Mouse (Mus musculus) kidney, postnatal 10 days (tissue): ENCODE data around the gene Rxrg.

Experiments
- DNase-seq: peaks from one replicate; pipeline ENCODE4 v3.0.0; 2021; ENCODE audit warnings: mixed read lengths

Rxrg gene

GRCm38 (mm10) chr1:167648670-167649069 lies 50.5 kb downstream of the Rxrg start:
- DNase-seq, result no peak

GRCm38 (mm10) chr1:167649122-167649633 lies 51.0 kb downstream of the Rxrg start:
- DNase-seq, result peak; percentile 17

GRCm38 (mm10) chr1:167652336-167652735 lies 54.2 kb downstream of the Rxrg start:
- DNase-seq, result no peak

GRCm38 (mm10) chr1:167659065-167659464 lies 60.9 kb downstream of the Rxrg start:
- DNase-seq, result no peak

DNA sequence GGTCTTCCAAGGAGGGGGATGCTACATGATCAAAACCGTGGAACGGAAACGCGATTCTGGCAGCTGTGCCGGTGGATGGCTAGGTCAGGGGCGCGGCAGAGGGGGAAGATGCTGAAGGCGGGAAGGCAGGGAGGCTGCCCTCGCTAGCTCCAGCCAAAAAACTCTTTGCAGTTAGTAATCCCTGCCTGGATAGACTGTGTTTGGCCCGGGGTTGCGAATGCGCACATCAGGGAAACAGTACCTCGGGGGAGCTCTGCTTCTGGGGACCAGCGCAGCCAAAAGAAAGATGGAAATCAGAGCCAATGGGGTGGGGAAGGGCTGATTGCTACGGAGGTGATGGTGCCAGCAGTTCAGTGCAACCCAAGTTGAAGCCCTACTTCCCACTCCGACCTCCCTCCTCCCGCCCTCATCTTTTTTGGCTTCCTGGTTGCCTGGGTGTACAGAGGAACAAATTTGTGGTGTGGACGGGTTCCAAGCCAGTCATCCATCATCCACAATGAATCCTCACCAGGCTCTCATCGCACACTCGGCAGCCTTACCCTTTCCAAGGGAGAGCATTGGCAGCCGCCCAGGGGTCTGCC lies 62.4 kb downstream of the Rxrg start:
- peak; percentile 64 for DNase-seq

GRCm38 (mm10) chr1:167661123-167661522 lies 62.9 kb downstream of the Rxrg start:
- no peak for DNase-seq

DNA sequence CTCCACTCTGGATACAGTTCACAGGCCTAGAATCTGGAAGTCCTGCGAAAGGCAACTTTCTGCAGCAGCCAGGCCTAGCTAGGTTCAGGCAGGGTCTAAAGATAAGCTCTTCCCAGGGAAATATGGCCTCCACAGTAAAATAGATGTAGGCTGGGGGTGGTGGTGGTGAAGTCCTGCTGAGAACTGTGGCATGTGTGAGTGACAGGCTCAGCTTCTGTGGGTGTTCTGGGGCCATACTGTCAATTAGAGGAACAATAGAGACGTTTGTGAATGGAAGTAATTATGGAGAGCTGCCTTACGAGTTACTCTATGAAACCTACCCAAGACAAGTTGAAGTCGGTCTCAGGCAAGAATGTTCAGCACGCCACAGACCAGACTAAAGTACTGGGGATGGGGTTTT lies 65.0 kb downstream of the Rxrg start:
- no peak for DNase-seq

- peak; percentile 78 for DNase-seq
These were observed 71.6 kb downstream of the Rxrg start for GRCm38 (mm10) chr1:167669796-167670195.

DNA sequence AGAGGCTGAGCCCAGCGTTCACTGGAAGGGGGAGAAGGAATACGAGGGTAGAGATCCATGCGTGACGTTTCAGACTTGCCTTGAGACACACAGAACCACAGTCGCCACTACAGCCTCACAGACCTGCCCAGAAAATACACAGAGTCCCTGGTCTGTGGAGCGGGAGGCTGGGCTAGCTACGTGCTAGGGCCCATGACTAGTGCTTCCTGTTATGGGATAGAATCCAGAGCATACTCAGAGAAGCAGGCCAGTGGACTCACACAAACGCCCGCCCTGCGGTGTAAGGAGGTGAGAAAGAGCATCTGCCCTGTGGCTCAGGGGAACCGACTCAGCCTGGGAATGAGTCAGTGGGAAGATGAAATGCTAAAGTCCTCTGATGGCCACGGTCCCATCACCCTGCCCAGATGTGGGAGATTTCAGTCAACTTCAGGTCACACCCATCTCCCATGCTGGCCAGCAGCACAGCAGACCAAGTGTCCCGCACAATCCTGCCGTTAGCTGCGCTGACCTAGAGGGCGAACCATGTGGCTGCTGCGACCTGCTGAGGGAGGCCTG lies 74.3 kb downstream of the Rxrg start:
- no peak for DNase-seq

- no peak for DNase-seq
These were observed 80.9 kb downstream of the Rxrg start for GRCm38 (mm10) chr1:167679061-167679460.

DNA sequence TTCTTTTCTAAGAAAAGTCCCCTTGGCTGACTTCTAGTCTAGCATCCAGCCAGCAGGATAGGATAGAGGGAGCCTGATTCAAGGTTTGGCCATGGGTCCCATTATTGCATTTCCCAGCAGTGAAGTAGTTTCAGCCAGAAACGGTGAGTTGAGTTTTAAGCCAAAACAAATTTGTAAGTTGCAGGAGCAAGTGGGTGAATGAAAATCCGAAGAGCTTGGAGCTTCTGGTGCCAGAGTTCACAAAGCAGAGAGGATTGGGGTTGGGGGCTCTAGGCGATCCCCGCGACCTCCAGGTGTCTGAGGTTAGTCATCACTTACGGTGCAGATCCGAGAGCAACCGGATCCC lies 89.8 kb downstream of the Rxrg start:
- no peak for DNase-seq

- DNase-seq, result peak; percentile 52
These were observed 90.4 kb downstream of the Rxrg start for GRCm38 (mm10) chr1:167688347-167689231.

GRCm38 (mm10) chr1:167689232-167689261 lies 90.9 kb downstream of the Rxrg start, which contains the start of gene Lmx1a:
Lmx1a (plus strand) TSS chr1:167689237.
- DNase-seq, result no peak
